Mouse (Mus musculus) right cerebral cortex, postnatal 25 days (tissue): ENCODE measurements around the gene Itgb7.

Source experiments
- DNase-seq: peaks from one replicate; pipeline ENCODE4 v3.0.0; 2022

The Itgb7 gene

GRCm38 (mm10) chr15:102192271-102192812 is 39.4 kb downstream of the Itgb7 start:
- no peak for DNase-seq

GRCm38 (mm10) chr15:102191699-102192098 is 40.0 kb downstream of the Itgb7 start:
- no peak for DNase-seq

GRCm38 (mm10) chr15:102188883-102189282 is 42.9 kb downstream of the Itgb7 start:
- DNase-seq = no peak

GRCm38 (mm10) chr15:102188096-102188495 is 43.6 kb downstream of the Itgb7 start:
- no peak for DNase-seq

- no peak for DNase-seq
Measured at GRCm38 (mm10) chr15:102186239-102186638, 45.5 kb downstream of the Itgb7 start.

GRCm38 (mm10) chr15:102183076-102183475 is 48.7 kb downstream of the Itgb7 start:
- DNase-seq = no peak

- no peak for DNase-seq
Measured at GRCm38 (mm10) chr15:102179924-102180323, 51.8 kb downstream of the Itgb7 start.

GRCm38 (mm10) chr15:102179106-102179505 is 52.6 kb downstream of the Itgb7 start:
- DNase-seq = no peak

- peak; percentile 57 for DNase-seq
Measured at GRCm38 (mm10) chr15:102178279-102178678, 53.5 kb downstream of the Itgb7 start.

- no peak for DNase-seq
Measured at GRCm38 (mm10) chr15:102177417-102177816, 54.3 kb downstream of the Itgb7 start.

- DNase-seq = no peak
Measured at GRCm38 (mm10) chr15:102176571-102177316, 55.0 kb downstream of the Itgb7 start.

GRCm38 (mm10) chr15:102175736-102176319 is 55.9 kb downstream of the Itgb7 start:
- DNase-seq = no peak

- no peak for DNase-seq
Measured at GRCm38 (mm10) chr15:102173581-102173980, 58.2 kb downstream of the Itgb7 start.

GRCm38 (mm10) chr15:102169064-102169463 is 62.7 kb downstream of the Itgb7 start:
- DNase-seq = no peak

GRCm38 (mm10) chr15:102167620-102168021 is 64.1 kb downstream of the Itgb7 start:
- no peak for DNase-seq
